Mouse (Mus musculus) intestine, postnatal 0 days (tissue): ENCODE data around the gene Pax8. TPM values are rescaled to one million over a fixed set of nuclear protein-coding genes. Genes with fewer than 3 reads are reported as not detected.

Experiments used
- ATAC-seq: fragments of 200-750 bp; cut with Nextera tagmentation; 2 replicates; pipeline ENCODE4 v1.8.0; 2017; ENCODE audit warnings: mild to moderate bottlenecking, moderate TSS enrichment, moderate library complexity
- H3K27ac ChIP-seq: fragments of 300-500 bp; sonication (generic); 2 replicates; pipeline ENCODE4 v1.5.1; 2014; ENCODE audit warnings: mild to moderate bottlenecking, low read depth, low read length, moderate library complexity
- H3K27me3 ChIP-seq: fragments of 300-500 bp; sonication (generic); replicated peaks from 2 replicates; pipeline ENCODE4 v1.6.1; 2014; ENCODE audit warnings: low read length, mixed read lengths; ENCODE audit not compliant: control insufficient read depth, insufficient read depth
- H3K36me3 ChIP-seq: fragments of 300-500 bp; sonication (generic); 2 replicates; pipeline ENCODE4 v1.6.1; 2014; ENCODE audit warnings: mild to moderate bottlenecking, moderate library complexity; ENCODE audit not compliant: control insufficient read depth, insufficient read depth
- H3K4me1 ChIP-seq: fragments of 300-500 bp; sonication (generic); replicated peaks from 2 replicates; pipeline ENCODE4 v1.6.1; 2014; ENCODE audit warnings: antibody characterized with exemption, low read length, mixed read lengths; ENCODE audit not compliant: control insufficient read depth, insufficient read depth
- H3K4me2 ChIP-seq: fragments of 300-500 bp; sonication (generic); replicated peaks from 2 replicates; pipeline ENCODE4 v1.6.1; 2014; ENCODE audit warnings: low read depth, mild to moderate bottlenecking, moderate library complexity
- H3K4me3 ChIP-seq: fragments of 300-500 bp; sonication (generic); 2 replicates; pipeline ENCODE4 v1.5.1; 2014; ENCODE audit warnings: low read depth, low read length
- H3K9ac ChIP-seq: fragments of 300-500 bp; sonication (generic); 2 replicates; pipeline ENCODE4 v1.6.1; 2014; ENCODE audit warnings: mild to moderate bottlenecking, low read depth, low read length
- H3K9me3 ChIP-seq: fragments of 300-500 bp; sonication (generic); 2 replicates; pipeline ENCODE4 v1.6.1; 2016; ENCODE audit warnings: mixed run types; ENCODE audit not compliant: control insufficient read depth
- CTCF ChIP-seq: sonication (generic); IDR thresholded peaks from 2 replicates; pipeline ENCODE4 v1.5.1; 2016; ENCODE audit warnings: low read depth, mild to moderate bottlenecking, control low read depth, antibody characterized with exemption, moderate library complexity
- WGBS: fragments of 180-500 bp; shearing (Covaris S2); extraction: QIAGEN DNeasy Blood & Tissue Kit; methylation state at CpG from one replicate; pipeline ENCODE4 v1.1.7; 2014; 5-methylcytosine and 5-hydroxymethylcytosine counted together
- polyA plus RNA-seq: library from polyadenylated mRNA; unstranded; fragments of >200 nt; fragmentation: Nextera tagmentation; extraction: Ambion mirVana; gene quantifications from 2 replicates; pipeline ENCODE4 v1.2.1, GENCODE M21; 2015

Pax8 gene
- polyA plus RNA-seq, 1 experiment from 2014 or later: 0.52 TPM

- no peaks in the 10 kb centered on the region for H3K27me3 ChIP-seq
- H3K27ac ChIP-seq: no peak overlapping the region
- H3K9ac ChIP-seq: no peak overlapping the region
- TF ChIP-seq CTCF: no peak
- H3K9me3 ChIP-seq: no peaks in the 10 kb centered on the region
- ATAC-seq: no peak
- no peak overlapping the region for H3K4me2 ChIP-seq
- H3K36me3 ChIP-seq: no peaks in the 10 kb centered on the region
- H3K4me1 ChIP-seq: no peaks in the 10 kb centered on the region; the same call in 1 of the 2 replicates
- no peak overlapping the region for H3K4me3 ChIP-seq
These were observed 33.5 kb downstream of the Pax8 start for GRCm38 (mm10) chr2:24441899-24442298.

GRCm38 (mm10) chr2:24440056-24440455, 35.3 kb downstream of the Pax8 start:
- H3K4me2 ChIP-seq: no peak overlapping the region
- WGBS: 56% methylated on average over 2 of the region's 2 CpGs
- H3K27me3 ChIP-seq: no peaks in the 10 kb centered on the region
- H3K4me3 ChIP-seq: no peak overlapping the region
- no peaks in the 10 kb centered on the region for H3K36me3 ChIP-seq
- no peak for TF ChIP-seq CTCF
- ATAC-seq: peak; percentile 76
- no peak overlapping the region for H3K9ac ChIP-seq
- H3K9me3 ChIP-seq: no peaks in the 10 kb centered on the region
- no peak overlapping the region for H3K27ac ChIP-seq
- H3K4me1 ChIP-seq: no peaks in the 10 kb centered on the region; the same call in 1 of the 2 replicates

GRCm38 (mm10) chr2:24435699-24436098, 39.7 kb downstream of the Pax8 start:
- H3K27ac ChIP-seq: no peak overlapping the region
- no peak overlapping the region for H3K9ac ChIP-seq
- peak overlapping the region; percentile 21; the same call in 1 of the 2 replicates for H3K4me2 ChIP-seq
- no peaks in the 10 kb centered on the region for H3K9me3 ChIP-seq
- no peak overlapping the region for H3K4me3 ChIP-seq
- H3K27me3 ChIP-seq: no peaks in the 10 kb centered on the region
- H3K4me1 ChIP-seq: no peaks in the 10 kb centered on the region; the same call in 1 of the 2 replicates
- 42% methylated on average over 11 of the region's 11 CpGs for WGBS
- no peak for TF ChIP-seq CTCF
- no peak for ATAC-seq
- no peaks in the 10 kb centered on the region for H3K36me3 ChIP-seq

- 77% methylated on average over 2 of the region's 2 CpGs for WGBS
- no peaks in the 10 kb centered on the region for H3K36me3 ChIP-seq
- no peak for TF ChIP-seq CTCF
- no peaks in the 10 kb centered on the region for H3K27me3 ChIP-seq
- H3K4me2 ChIP-seq: no peak overlapping the region
- H3K27ac ChIP-seq: no peak overlapping the region
- ATAC-seq: no peak
- no peaks in the 10 kb centered on the region for H3K9me3 ChIP-seq
- H3K4me3 ChIP-seq: no peak overlapping the region
- H3K9ac ChIP-seq: no peak overlapping the region
- no peaks in the 10 kb centered on the region; the same call in 1 of the 2 replicates for H3K4me1 ChIP-seq
These were observed 40.7 kb downstream of the Pax8 start for GRCm38 (mm10) chr2:24434670-24435069.

- no peaks in the 10 kb centered on the region for H3K9me3 ChIP-seq
- no peak overlapping the region for H3K4me2 ChIP-seq
- H3K27ac ChIP-seq: no peak overlapping the region
- 75% methylated on average over 4 of the region's 4 CpGs for WGBS
- TF ChIP-seq CTCF: no peak
- no peak overlapping the region for H3K4me3 ChIP-seq
- ATAC-seq: no peak
- no peaks in the 10 kb centered on the region for H3K36me3 ChIP-seq
- H3K4me1 ChIP-seq: no peaks in the 10 kb centered on the region
- H3K27me3 ChIP-seq: no peaks in the 10 kb centered on the region
- no peak overlapping the region for H3K9ac ChIP-seq
These were observed 45.6 kb downstream of the Pax8 start for GRCm38 (mm10) chr2:24429806-24430205.

GRCm38 (mm10) chr2:24427866-24428675, 47.3 kb downstream of the Pax8 start:
- Histone ChIP-seq H3K9ac (no peak overlapping the region), H3K36me3 (no peaks in the 10 kb centered on the region), H3K27me3 (no peaks in the 10 kb centered on the region), H3K4me1 (no peaks in the 10 kb centered on the region), H3K4me2 (no peak overlapping the region), H3K9me3 (no peaks in the 10 kb centered on the region), H3K4me3 (no peak overlapping the region), H3K27ac (no peak overlapping the region)
- 62% methylated on average over 12 of the region's 12 CpGs for WGBS
- TF ChIP-seq CTCF: no peak
- ATAC-seq: no peak
